Mouse (Mus musculus): ENCODE measurements around the gene Lrrc26. TPM values are rescaled to one million over a fixed set of nuclear protein-coding genes. Genes with fewer than 3 reads are reported as not detected.
A peak's percentile ranks its signal among the peaks of the same experiment; 100 is the strongest.

Gene Lrrc26
- total RNA-seq, 2 experiments from 2014 or later, result not detected

DNA sequence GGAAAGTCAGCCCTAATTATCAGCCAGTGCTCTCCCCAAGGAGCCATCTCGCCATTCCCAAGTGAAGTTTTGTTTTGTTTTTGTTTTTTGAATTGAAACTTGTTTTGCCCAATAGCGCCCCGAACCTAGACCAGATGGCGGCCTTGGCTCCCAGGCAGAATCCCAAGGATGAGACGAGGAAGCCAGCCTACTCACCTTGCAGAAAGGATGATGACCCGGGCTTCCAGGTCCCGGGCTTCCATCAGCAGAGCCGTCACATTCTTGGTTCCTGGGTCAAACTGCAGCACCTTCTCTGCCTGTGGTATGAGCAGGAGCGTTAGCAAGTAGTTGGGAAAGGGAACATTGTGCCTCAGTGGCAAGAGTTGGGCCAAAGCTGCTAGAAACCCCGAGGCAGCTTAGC is 20.5 kb downstream of the Lrrc26 start:
- Histone ChIP-seq H3K4me3 (no peak overlapping the region), H3K27ac (no peak overlapping the region)
- intact Hi-C loops (cut with DNase I), result no loop called here
- no peak for TF ChIP-seq CTCF (IDR thresholded peaks at IDR 0.05)
- DNase-seq, result no peak

- no peak for DNase-seq
- intact Hi-C loops (cut with DNase I), result no loop called here
Observed at GRCm38 (mm10) chr2:25310969-25311368, 21.3 kb downstream of the Lrrc26 start.

GRCm38 (mm10) chr2:25311491-25311891 is 21.8 kb downstream of the Lrrc26 start:
- no peak for TF ChIP-seq CTCF (IDR thresholded peaks at IDR 0.05)
- intact Hi-C loops (cut with DNase I), result no loop called here
- H3K4me3 ChIP-seq, result no peak overlapping the region
- DNase-seq, result no peak
- no peak overlapping the region for H3K27ac ChIP-seq

More at GRCm38 (mm10) chr2:25310969-25311368, 21.3 kb downstream of the Lrrc26 start:
- H3K4me3 ChIP-seq, result no peak overlapping the region
- H3K27ac ChIP-seq, result no peak overlapping the region
- TF ChIP-seq CTCF (IDR thresholded peaks at IDR 0.05), result no peak

- DNase-seq, result no peak
- no peak for TF ChIP-seq CTCF (IDR thresholded peaks at IDR 0.05)
- Histone ChIP-seq H3K27ac (no peak overlapping the region), H3K4me3 (peak overlapping the region; percentile 39; the same call in 1 of the 2 replicates)
- intact Hi-C loops (cut with DNase I), result no loop called here
Observed at GRCm38 (mm10) chr2:25318119-25318966, 28.6 kb downstream of the Lrrc26 start.

DNA sequence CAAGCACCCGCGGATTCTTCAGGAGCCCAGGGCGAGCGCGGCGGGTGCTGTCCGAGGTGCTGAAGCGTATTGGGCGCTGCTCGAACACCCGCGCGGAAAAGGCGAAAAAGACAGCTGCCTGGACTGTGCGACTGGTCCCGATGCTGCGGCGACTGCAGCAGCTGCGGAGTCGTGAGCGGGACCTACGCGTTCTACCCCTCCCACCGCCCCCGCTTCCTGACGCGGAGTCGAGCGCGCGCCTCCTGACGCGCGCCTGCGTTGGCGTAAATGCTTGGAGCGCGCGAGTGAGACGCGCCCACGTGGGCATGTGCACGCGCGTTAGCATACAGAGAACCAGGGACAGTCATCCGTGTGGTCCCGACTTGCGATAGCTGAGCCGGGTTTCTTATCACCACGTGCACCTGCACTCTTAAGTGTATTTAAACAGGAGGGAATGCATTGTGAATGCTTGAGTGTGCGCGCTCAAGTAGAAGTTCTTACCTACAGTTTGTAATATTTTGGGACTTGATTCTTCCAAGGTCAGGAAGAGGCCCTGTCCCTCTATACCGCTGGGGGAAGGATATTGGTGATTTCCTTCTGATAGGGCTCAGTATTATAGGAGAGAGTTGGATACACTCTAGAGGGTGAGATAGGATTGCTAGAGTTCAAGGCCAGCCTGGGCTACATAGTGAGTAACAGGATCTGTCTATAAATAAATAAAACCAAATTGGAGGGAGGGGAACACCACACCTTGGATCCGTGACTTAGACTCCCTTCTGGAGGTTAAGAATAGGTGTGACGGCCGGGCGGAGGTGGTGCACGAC is 29.5 kb downstream of the Lrrc26 start, which contains the start of gene Grin1:
Gene Grin1, minus strand, starts transcription at position 217 of the 803 bp plus-strand sequence.
- Histone ChIP-seq H3K27ac (no peak within 1 kb of the TSS), H3K4me3 (peak within 1 kb of the TSS; percentile 39)
- TF ChIP-seq CTCF (IDR thresholded peaks at IDR 0.05), result no peak
- intact Hi-C loops (cut with DNase I), result no loop called here
- DNase-seq, result peak; percentile 69

DNA sequence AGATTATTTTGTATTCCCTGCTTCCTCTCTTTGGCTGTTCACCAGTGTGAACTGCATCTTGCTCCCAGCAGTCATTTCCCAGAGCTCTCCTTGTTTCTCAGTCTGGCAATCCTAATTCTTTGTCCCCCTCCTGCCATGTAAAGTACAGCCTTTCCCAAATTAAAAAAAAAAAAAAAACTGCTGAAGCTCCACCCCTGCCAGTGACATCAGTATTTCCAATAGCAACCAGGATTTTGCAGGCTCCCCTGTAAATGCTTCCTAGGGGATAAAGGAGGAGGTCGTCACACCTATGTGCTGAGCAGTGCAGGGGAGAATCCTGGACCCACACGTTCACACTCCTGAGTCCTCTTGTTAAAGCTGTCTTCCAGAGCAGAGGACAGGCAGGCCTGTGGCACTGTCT is 30.4 kb downstream of the Lrrc26 start:
- H3K4me3 ChIP-seq, result no peak overlapping the region
- TF ChIP-seq CTCF (IDR thresholded peaks at IDR 0.05), result no peak

DNA sequence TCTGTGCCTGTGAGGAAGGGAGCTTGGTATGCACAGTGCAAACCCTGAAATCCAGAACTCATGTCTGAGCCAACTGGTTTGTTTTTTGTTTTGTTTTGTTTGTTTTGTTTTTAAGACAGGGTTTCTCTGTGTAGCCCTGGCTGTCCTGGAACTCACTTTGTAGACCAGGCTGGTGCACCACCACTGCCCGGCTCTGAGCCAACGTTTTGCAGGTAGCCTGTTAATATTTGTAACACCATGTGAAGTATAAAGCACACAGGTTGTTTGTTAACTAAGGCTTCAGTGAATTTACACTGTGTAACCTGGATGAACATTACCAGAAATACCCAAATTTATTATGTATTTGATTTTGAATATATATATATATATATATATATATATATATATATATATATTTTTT is 36.3 kb downstream of the Lrrc26 start:
- no peak overlapping the region for H3K4me3 ChIP-seq
- intact Hi-C loops (cut with DNase I), result loop anchor here (10.0 kb wide), 1 partner anchor 201 kb away; no protein-coding TSS in a partner anchor
- no peak overlapping the region for H3K27ac ChIP-seq
- DNase-seq, result no peak
- no peak for TF ChIP-seq CTCF (IDR thresholded peaks at IDR 0.05)

More for the DNA sequence above, 30.4 kb downstream of the Lrrc26 start:
- intact Hi-C loops (cut with DNase I), result loop anchor here (10.0 kb wide), 1 partner anchor 195 kb away; no protein-coding TSS in a partner anchor
- no peak for DNase-seq
- no peak overlapping the region for H3K27ac ChIP-seq

GRCm38 (mm10) chr2:25328440-25328839 is 38.7 kb downstream of the Lrrc26 start:
- intact Hi-C loops (cut with DNase I), result loop anchor here (10.0 kb wide), 1 partner anchor 204 kb away; no protein-coding TSS in a partner anchor

GRCm38 (mm10) chr2:25331470-25331869 is 41.8 kb downstream of the Lrrc26 start:
- no peak for DNase-seq
- no peak for TF ChIP-seq CTCF (IDR thresholded peaks at IDR 0.05)
- H3K4me3 ChIP-seq, result peak overlapping the region; percentile 91
- no peak overlapping the region for H3K27ac ChIP-seq
- intact Hi-C loops (cut with DNase I), result loop anchor here (5.0 kb wide), 3 partner anchors 59 to 139 kb away; partner anchors contain the start of genes Anapc2, Ssna1 and Tmem203

More at GRCm38 (mm10) chr2:25328440-25328839, 38.7 kb downstream of the Lrrc26 start:
- H3K4me3 ChIP-seq, result no peak overlapping the region
- DNase-seq, result no peak
- H3K27ac ChIP-seq, result no peak overlapping the region
- peak; percentile 60 for TF ChIP-seq CTCF (IDR thresholded peaks at IDR 0.05)

GRCm38 (mm10) chr2:25332286-25333160 is 42.8 kb downstream of the Lrrc26 start, which contains the start of gene Man1b1:
Gene Man1b1 (plus strand): TSS chr2:25332338.
- DNase-seq, result peak; percentile 99
- Histone ChIP-seq H3K27ac (peak within 1 kb of the TSS; percentile 89), H3K4me3 (peak within 1 kb of the TSS; percentile 91)
- TF ChIP-seq CTCF (IDR thresholded peaks at IDR 0.05), result peak; percentile 39
- intact Hi-C loops (cut with DNase I), result loop anchor here (5.0 kb wide), 3 partner anchors 60 to 140 kb away; partner anchors contain the start of genes Anapc2, Ssna1 and Tmem203

DNA sequence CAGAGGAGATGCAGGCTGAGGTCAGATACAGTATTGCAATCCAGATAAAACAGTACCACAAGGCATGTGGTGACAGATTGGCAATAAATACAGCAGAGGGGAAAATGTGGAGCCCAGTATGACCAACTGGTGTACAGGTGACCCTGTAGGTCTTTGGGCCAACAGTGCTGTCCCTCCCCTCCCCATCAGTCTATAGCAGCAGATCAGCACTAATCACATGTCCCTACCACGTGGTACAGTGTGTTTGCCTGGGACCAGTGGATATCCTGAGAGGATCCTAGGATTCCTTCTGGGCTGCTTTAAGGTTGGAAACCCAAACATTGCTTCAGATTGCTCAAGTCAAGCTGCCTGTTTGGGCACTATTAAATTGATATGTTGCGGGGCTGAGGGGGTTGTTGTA is 43.9 kb downstream of the Lrrc26 start:
- no peak for TF ChIP-seq CTCF (IDR thresholded peaks at IDR 0.05)
- intact Hi-C loops (cut with DNase I), result loop anchor here (5.0 kb wide), 3 partner anchors 61 to 141 kb away; partner anchors contain the start of genes Anapc2, Ssna1 and Tmem203

More for the DNA sequence above, 43.9 kb downstream of the Lrrc26 start:
- DNase-seq, result no peak
- H3K27ac ChIP-seq, result no peak overlapping the region
- peak overlapping the region; percentile 91 for H3K4me3 ChIP-seq

Measured in gastrocnemius, adult 2 months (tissue).